Mouse (Mus musculus): ENCODE data around the gene C1ql2. TPM values are rescaled to one million over a fixed set of nuclear protein-coding genes. Genes with fewer than 3 reads are reported as not detected.

C1ql2 gene
- total and polyA plus RNA-seq, 3 experiments = not detected

- DNase-seq (ENCODE audit: low read depth, low spot score) = no peak
- Histone ChIP-seq H3K4me1 (ENCODE audit: control insufficient read depth in 1 of 2, insufficient read depth in 2 of 2, low read length in 2 of 2) (no peaks in the 10 kb centered on the region), H3K9me3 (replicated peaks; ENCODE audit: insufficient read depth, low read length) (no peaks in the 10 kb centered on the region), H3K4me3 (ENCODE audit: control insufficient read depth in 1 of 2, insufficient read depth in 1 of 2, low read depth in 2 of 2, low read length in 2 of 2) (no peak overlapping the region), H3K36me3 (ENCODE audit: control insufficient read depth in 1 of 2, insufficient read depth in 2 of 2, low read length in 2 of 2) (no peaks in the 10 kb centered on the region), H3K27ac (ENCODE audit: control insufficient read depth, low read depth, low read length) (no peak overlapping the region), H3K27me3 (ENCODE audit: control insufficient read depth in 1 of 2, insufficient read depth in 2 of 2, low read length in 2 of 2) (no peaks in the 10 kb centered on the region), H3K9ac (ENCODE audit: control insufficient read depth, low read depth, low read length, poor library complexity, severe bottlenecking) (no peak overlapping the region), H3K79me2 (ENCODE audit: control insufficient read depth, insufficient read depth, low read length, poor library complexity) (no peaks in the 10 kb centered on the region)
- TF ChIP-seq CHD1 (IDR thresholded peaks at IDR 0.05; ENCODE audit: low read depth, low read length) (no peak), RAD21 (IDR thresholded peaks at IDR 0.05; ENCODE audit: low read depth, low read length) (no peak)
Observed at GRCm38 (mm10) chr1:120357371-120358274, 17.2 kb downstream of the C1ql2 start.

GRCm38 (mm10) chr1:120363638-120364037 is 23.3 kb downstream of the C1ql2 start:
- Histone ChIP-seq H3K79me2 (ENCODE audit: control insufficient read depth, insufficient read depth, low read length, poor library complexity) (no peaks in the 10 kb centered on the region), H3K4me3 (ENCODE audit: control insufficient read depth in 1 of 2, insufficient read depth in 1 of 2, low read depth in 2 of 2, low read length in 2 of 2) (no peak overlapping the region), H3K4me1 (ENCODE audit: control insufficient read depth in 1 of 2, insufficient read depth in 2 of 2, low read length in 2 of 2) (no peaks in the 10 kb centered on the region), H3K27ac (ENCODE audit: control insufficient read depth, low read depth, low read length) (no peak overlapping the region), H3K9ac (ENCODE audit: control insufficient read depth, low read depth, low read length, poor library complexity, severe bottlenecking) (no peak overlapping the region), H3K36me3 (ENCODE audit: control insufficient read depth in 1 of 2, insufficient read depth in 2 of 2, low read length in 2 of 2) (no peaks in the 10 kb centered on the region), H3K27me3 (ENCODE audit: control insufficient read depth in 1 of 2, insufficient read depth in 2 of 2, low read length in 2 of 2) (no peaks in the 10 kb centered on the region), H3K9me3 (replicated peaks; ENCODE audit: insufficient read depth, low read length) (no peaks in the 10 kb centered on the region)
- no peak for DNase-seq (ENCODE audit: low read depth, low spot score)
- TF ChIP-seq BHLHE40 (IDR thresholded peaks at IDR 0.05; ENCODE audit: borderline replicate concordance, low read depth, low read length) (no peak), TCF12 (IDR thresholded peaks at IDR 0.05; ENCODE audit: low read depth, low read length) (no peak), POLR2AphosphoS2 (IDR thresholded peaks at IDR 0.05; ENCODE audit: low read length) (no peak), MAFK (IDR thresholded peaks at IDR 0.05; ENCODE audit: borderline replicate concordance, low read depth, low read length) (no peak), POLR2A (IDR thresholded peaks at IDR 0.05; ENCODE audit: control insufficient read depth in 1 of 2, insufficient read depth in 1 of 2, low read depth in 1 of 2, low read length in 2 of 2, poor library complexity in 1 of 2) (no peak), MYC (IDR thresholded peaks at IDR 0.05; ENCODE audit: low read depth, low read length) (no peak), SIN3A (IDR thresholded peaks at IDR 0.05; ENCODE audit: low read length) (no peak), MAZ (IDR thresholded peaks at IDR 0.05; ENCODE audit: low read depth, low read length) (no peak), KAT2A (conservative IDR thresholded peaks at IDR 0.05; ENCODE audit: low read depth, low read length) (no peak), NELFE (IDR thresholded peaks at IDR 0.05; ENCODE audit: low read depth, low read length) (no peak), MYB (IDR thresholded peaks at IDR 0.05; ENCODE audit: low read depth, low read length) (no peak), JUND (IDR thresholded peaks at IDR 0.05; ENCODE audit: low read depth, low read length) (no peak), RCOR1 (IDR thresholded peaks at IDR 0.05; ENCODE audit: low read depth, low read length) (no peak), CTCF (IDR thresholded peaks at IDR 0.05 in 2 of 3, conservative IDR thresholded peaks at IDR 0.05 in 1 of 3; ENCODE audit: control insufficient read depth in 1 of 3, insufficient read depth in 1 of 3, low read depth in 2 of 3, low read length in 3 of 3, poor library complexity in 1 of 3, severe bottlenecking in 1 of 3) (no peak), EP300 (IDR thresholded peaks at IDR 0.05; ENCODE audit: low read depth in 1 of 2, low read length in 2 of 2) (no peak), RAD21 (IDR thresholded peaks at IDR 0.05; ENCODE audit: low read depth, low read length) (no peak), ELF1 (IDR thresholded peaks at IDR 0.05; ENCODE audit: low read depth, low read length) (no peak)
